Mouse (Mus musculus) lung, embryonic 16.5 days (tissue): ENCODE measurements around the gene Rac3. TPM values are rescaled to one million over a fixed set of nuclear protein-coding genes. Genes with fewer than 3 reads are reported as not detected.
"Not testable (repeated sequence)": the region's sequence is repeated elsewhere in the genome, so short reads cannot be mapped to it uniquely, and the experiment has no call there.

Experiments
- ATAC-seq: fragments of 200-750 bp; cut with Nextera tagmentation; 2 replicates; pipeline ENCODE4 v1.8.0; 2017; ENCODE audit warnings: low read depth, mild to moderate bottlenecking, moderate library complexity
- H3K27ac ChIP-seq: fragments of 300-500 bp; sonication (generic); 2 replicates; pipeline ENCODE4 v1.5.1; 2014; ENCODE audit warnings: mild to moderate bottlenecking, control low read depth, low read length
- H3K27me3 ChIP-seq: fragments of 300-500 bp; sonication (generic); 2 replicates; pipeline ENCODE4 v1.6.1; 2014; ENCODE audit warnings: low read depth, low read length, mixed read lengths; ENCODE audit not compliant: control insufficient read depth, insufficient read depth
- H3K36me3 ChIP-seq: fragments of 300-500 bp; sonication (generic); 2 replicates; pipeline ENCODE4 v1.6.1; 2014; ENCODE audit warnings: low read length; ENCODE audit not compliant: control insufficient read depth, insufficient read depth
- H3K4me1 ChIP-seq: fragments of 300-500 bp; sonication (generic); replicated peaks from 2 replicates; pipeline ENCODE4 v1.6.1; 2014; ENCODE audit warnings: low read length, mixed read lengths; ENCODE audit not compliant: control insufficient read depth, insufficient read depth
- H3K4me2 ChIP-seq: fragments of 300-500 bp; sonication (generic); 2 replicates; pipeline ENCODE4 v1.6.1; 2014; ENCODE audit warnings: low read depth, low read length, control low read depth
- H3K4me3 ChIP-seq: fragments of 300-500 bp; sonication (generic); 2 replicates; pipeline ENCODE4 v1.5.1; 2014; ENCODE audit warnings: mild to moderate bottlenecking, low read length, control low read depth
- H3K9ac ChIP-seq: fragments of 300-500 bp; sonication (generic); 2 replicates; pipeline ENCODE4 v1.6.1; 2014; ENCODE audit warnings: low read length, control low read depth
- H3K9me3 ChIP-seq: fragments of 300-500 bp; sonication (generic); 2 replicates; pipeline ENCODE4 v1.6.1; 2016; ENCODE audit warnings: low read length; ENCODE audit not compliant: control insufficient read depth
- WGBS: fragments of 180-500 bp; shearing (Covaris S2); extraction: QIAGEN DNeasy Blood & Tissue Kit; methylation state at CpG from one replicate; pipeline ENCODE4 v1.1.7; 2014; 5-methylcytosine and 5-hydroxymethylcytosine counted together
- polyA plus RNA-seq: library from polyadenylated mRNA; unstranded; fragments of >200 nt; fragmentation: Nextera tagmentation; extraction: Ambion mirVana; gene quantifications from 2 replicates; pipeline ENCODE4 v1.2.1, GENCODE M21; 2015

Rac3 gene
- polyA plus RNA-seq, 1 experiment from 2014 or later, result 54.2 TPM

DNA sequence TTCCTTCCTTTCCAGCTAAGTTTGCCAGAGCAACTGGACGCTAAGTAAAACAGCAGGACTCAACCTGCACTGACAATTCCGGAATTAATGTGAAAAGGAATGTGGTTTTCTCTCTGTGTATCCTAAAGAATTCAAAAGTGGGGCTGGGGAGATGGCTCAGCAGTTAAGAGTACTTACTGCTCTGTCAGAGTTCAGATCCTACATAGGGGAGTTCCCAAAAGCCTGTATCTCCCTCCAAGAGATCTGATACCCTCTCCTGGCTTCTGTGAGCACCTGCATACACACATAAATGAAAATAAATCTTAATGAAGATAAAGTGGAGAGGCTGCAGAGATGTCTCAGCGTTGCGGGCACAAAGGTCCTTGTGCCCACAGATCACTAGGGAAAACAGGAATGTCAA, 30.3 kb downstream of the Rac3 start:
- Histone ChIP-seq H3K4me1 (no peaks in the 10 kb centered on the region), H3K27me3 (no peaks in the 10 kb centered on the region), H3K4me3 (no peak overlapping the region), H3K36me3 (no peaks in the 10 kb centered on the region), H3K9ac (no peak overlapping the region), H3K27ac (no peak overlapping the region), H3K9me3 (no peaks in the 10 kb centered on the region; the same call in 1 of the 2 replicates), H3K4me2 (no peak overlapping the region)
- 53% methylated on average over 4 of the region's 4 CpGs for WGBS
- ATAC-seq, result no peak

DNA sequence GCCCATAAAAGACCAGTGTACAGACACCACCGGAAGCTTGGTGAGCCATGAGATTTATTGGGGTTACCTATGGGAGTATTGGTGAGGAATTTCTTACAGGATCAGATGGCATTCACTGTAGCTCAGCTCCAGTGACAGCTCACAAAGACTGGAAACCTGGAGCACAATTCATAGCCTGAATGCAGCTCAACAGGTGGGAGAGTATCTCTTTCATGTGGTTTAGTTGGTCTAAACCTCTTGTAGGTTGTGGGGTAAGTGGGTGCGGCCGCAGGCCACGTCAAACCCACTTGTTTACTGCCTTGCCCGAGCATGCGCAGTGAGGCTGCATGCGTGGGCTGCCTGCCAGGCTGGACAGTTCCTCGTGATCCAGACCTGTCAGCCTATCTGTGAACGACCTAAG, 39.0 kb downstream of the Rac3 start:
- no peak for ATAC-seq
- H3K4me3 ChIP-seq, result no peak overlapping the region
- no peak overlapping the region for H3K4me2 ChIP-seq
- WGBS, result 79% methylated on average over 9 of the region's 9 CpGs
- no peak overlapping the region for H3K9ac ChIP-seq
- peaks cover 21% of the 10 kb centered on the region; the same call in 1 of the 2 replicates for H3K9me3 ChIP-seq
- H3K27me3 ChIP-seq, result no peaks in the 10 kb centered on the region
- peaks cover 3% of the 10 kb centered on the region; the same call in 1 of the 2 replicates for H3K4me1 ChIP-seq
- H3K27ac ChIP-seq, result no peak overlapping the region
- H3K36me3 ChIP-seq, result no peaks in the 10 kb centered on the region

DNA sequence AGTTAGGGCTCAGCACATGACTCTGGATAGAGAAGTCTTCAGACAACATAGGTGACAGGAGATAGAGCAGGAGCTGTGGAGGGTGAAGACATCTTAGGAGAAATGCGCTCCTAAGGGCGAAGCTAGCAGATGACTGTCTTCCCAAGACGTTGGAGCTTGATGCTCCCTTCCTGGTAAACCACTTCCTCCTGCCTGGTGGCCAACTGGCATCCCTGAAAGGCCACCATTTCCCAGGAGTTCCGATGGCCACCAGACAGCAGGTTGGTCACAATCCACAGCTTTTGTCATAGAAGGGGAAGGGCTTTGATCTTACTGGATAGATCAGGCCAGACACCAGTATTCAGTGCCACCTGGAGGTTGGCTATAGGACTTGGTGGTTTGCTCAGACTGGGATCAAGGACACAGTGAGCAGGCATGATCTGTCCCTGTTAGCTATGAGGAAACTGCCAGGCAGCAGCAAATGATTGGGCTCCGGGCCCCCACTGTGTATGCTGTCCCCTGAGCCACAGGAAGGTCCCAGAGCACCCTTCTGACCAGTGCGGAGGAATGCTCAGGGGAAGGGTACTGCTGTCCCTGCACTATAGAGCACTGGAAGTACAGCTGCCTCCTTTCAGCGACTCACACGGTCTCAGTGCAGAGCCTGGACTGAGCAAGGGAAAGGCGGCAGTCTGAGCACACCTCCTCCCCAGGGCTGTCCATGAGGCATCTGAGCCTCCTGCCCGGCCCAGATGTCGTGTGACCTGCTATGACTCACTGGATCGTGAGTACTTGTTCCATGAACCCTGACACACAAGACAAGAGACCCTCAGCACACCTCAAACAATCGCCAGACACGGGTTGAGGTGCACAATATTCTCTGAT, 40.8 kb downstream of the Rac3 start:
- 62% methylated on average over 14 of the region's 14 CpGs for WGBS
- H3K27ac ChIP-seq, result 0 out of 2 replicates have a peak overlapping the region, but pooled peaks have one; percentile 21
- peak; percentile 43; the same call in 1 of the 2 replicates for ATAC-seq
- H3K4me2 ChIP-seq, result peak overlapping the region; percentile 16
- H3K27me3 ChIP-seq, result no peaks in the 10 kb centered on the region
- H3K36me3 ChIP-seq, result no peaks in the 10 kb centered on the region
- peaks cover 18% of the 10 kb centered on the region; the same call in 1 of the 2 replicates for H3K9me3 ChIP-seq
- no peak overlapping the region; the same call in 1 of the 2 replicates for H3K4me3 ChIP-seq
- H3K4me1 ChIP-seq, result peaks cover 3% of the 10 kb centered on the region; the same call in 1 of the 2 replicates
- no peak overlapping the region for H3K9ac ChIP-seq

DNA sequence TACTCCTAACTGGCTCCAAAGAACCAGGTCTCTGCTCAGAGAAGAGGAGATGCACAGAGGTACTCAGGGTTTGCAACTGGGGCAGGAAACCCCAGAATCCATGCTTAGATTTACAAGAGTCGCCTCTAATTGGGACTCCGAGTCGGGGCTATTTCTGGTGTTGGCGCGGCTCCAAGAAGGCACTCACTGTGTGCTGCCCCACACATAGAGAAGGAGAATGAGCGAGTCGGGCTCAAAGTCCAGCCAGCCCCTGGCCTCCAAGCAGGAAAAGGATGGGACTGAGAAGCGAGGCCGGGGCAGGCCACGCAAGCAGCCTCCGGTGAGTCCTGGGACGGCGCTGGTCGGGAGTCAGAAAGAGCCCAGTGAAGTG, 41.4 kb downstream of the Rac3 start, which contains the start of gene Hmga1b:
Hmga1b (plus strand) TSS at position 123 of the 370 bp plus-strand sequence.
- Histone ChIP-seq H3K4me2 (peak within 1 kb of the TSS; percentile 16), H3K27ac (0 out of 2 replicates have a peak within 1 kb of the TSS, but pooled peaks have one; percentile 21), H3K9me3 (peaks cover 17% of the 10 kb centered on the region; the same call in 1 of the 2 replicates)
- not testable (repeated sequence) for H3K4me1 ChIP-seq, H3K27me3 ChIP-seq, H3K9ac ChIP-seq, H3K36me3 ChIP-seq, H3K4me3 ChIP-seq
- ATAC-seq, result peak; percentile 34; the same call in 1 of the 2 replicates
- 7% methylated on average over 14 of the region's 14 CpGs for WGBS

DNA sequence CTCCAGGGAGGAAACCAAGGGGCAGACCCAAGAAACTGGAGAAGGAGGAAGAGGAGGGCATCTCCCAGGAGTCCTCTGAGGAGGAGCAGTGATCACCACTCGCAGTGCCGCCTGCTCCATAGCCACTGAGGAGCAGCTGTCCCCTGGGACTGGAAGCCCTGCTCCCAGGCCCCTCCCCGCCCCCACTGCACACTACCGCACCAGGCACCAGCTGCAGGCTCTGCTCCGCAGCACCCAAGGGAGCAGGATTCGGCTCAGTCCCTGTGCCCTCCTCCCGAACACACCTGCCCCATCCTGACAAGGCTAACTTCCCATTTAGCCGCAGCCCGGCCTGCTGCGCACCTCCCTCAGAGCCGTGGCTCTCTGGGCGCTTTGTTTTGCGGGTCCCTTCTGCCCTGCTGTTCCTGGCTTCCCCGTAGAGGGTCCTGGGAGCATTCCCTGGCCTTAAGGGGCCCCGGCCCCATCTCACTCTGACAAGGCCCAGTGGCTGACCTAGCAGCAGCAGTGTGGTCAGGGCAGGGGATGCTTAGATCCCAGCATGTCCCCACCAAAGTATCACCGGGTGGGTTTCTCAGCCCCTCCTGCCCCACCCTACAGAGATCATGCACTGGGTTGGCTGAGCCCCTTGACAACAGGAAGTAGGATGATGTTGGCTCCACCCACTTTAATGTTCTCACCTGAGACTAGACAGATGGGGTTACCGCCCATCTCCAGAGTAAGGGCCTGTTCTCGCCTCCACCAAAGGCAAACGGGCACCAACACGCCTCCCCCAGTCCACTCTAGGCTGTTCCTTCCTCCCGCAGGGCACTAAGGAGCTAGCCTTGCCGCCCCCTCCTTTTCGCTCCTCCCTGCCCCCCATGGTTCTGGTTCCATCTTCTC, 42.1 kb downstream of the Rac3 start:
- H3K9me3 ChIP-seq, result peaks cover 12% of the 10 kb centered on the region; the same call in 1 of the 2 replicates
- not testable (repeated sequence) for H3K9ac ChIP-seq, H3K36me3 ChIP-seq, H3K27me3 ChIP-seq, H3K4me3 ChIP-seq, H3K4me1 ChIP-seq, H3K27ac ChIP-seq
- ATAC-seq, result peak; percentile 27
- H3K4me2 ChIP-seq, result peak overlapping the region; percentile 16
- WGBS, result 0% methylated on average over 2 of the region's 23 CpGs

DNA sequence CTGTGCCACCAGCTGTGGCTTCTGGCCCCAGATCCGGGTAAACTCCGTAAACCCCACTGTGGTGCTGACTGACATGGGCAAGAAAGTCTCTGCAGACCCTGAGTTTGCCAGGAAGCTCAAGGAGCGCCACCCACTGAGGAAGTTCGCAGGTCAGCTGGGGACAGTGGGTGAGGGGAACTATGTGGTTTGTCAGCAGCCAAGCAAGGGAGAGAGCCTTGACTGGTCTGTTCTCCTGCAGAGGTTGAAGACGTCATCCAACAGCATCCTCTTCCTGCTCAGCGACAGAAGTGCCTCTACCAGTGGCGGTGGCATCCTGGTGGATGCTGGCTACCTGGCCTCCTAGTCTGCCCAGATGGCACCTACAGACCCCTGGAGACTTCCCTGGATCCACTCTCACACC, 45.8 kb downstream of the Rac3 start:
- not testable (repeated sequence) for H3K9ac ChIP-seq

DNA sequence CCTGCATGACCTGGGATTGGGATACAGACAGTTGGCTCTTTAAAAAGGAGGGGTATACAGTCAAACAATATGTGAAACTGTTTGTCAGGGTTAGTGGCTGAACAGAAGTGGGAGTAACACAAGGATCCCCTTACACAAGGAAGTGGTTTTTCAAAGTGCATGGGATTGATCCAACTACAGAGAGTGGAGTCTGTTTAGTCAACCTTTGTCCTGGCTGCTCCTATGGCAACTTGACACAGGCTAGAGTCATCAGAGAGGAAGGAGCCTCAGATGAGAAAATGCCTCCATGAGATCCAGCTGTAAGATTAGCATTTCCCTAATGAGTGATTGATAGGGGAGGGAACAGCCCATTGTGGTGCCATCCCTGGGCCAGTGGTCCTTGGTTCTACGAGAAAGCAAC, 46.9 kb downstream of the Rac3 start:
- Histone ChIP-seq H3K9ac (no peak overlapping the region), H3K4me1 (no peaks in the 10 kb centered on the region), H3K27ac (no peak overlapping the region), H3K9me3 (no peaks in the 10 kb centered on the region), H3K4me3 (no peak overlapping the region), H3K27me3 (no peaks in the 10 kb centered on the region), H3K36me3 (no peaks in the 10 kb centered on the region), H3K4me2 (no peak overlapping the region)
- WGBS, result 73% methylated on average over 1 of the region's 1 CpGs
- ATAC-seq, result no peak

More for the DNA sequence above, 45.8 kb downstream of the Rac3 start:
- H3K4me2 ChIP-seq, H3K27me3 ChIP-seq, H3K4me1 ChIP-seq, H3K9me3 ChIP-seq, H3K36me3 ChIP-seq, ATAC-seq, H3K4me3 ChIP-seq, H3K27ac ChIP-seq: not testable (repeated sequence)
- 41% methylated on average over 3 of the region's 7 CpGs for WGBS

DNA sequence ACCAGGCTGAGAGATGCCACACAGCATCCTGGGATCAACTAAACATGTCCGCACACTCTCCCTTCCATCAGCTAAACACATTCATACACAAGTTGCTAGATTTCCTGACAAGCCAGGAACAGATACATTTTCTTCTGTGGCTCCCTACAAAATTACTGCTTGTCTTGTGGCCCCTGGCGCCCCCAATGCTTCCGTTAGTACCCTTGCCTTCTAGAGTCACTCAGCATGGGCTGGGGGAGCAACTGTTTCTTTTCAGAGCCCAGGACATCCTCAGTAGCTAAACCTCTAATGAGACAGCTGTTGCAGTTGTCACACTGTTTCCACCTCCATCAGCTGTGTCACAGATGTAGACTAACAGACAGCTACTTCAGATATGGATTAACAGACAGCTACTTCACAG, 51.5 kb downstream of the Rac3 start:
- 72% methylated on average over 3 of the region's 3 CpGs for WGBS
- Histone ChIP-seq H3K9me3 (no peaks in the 10 kb centered on the region), H3K4me2 (no peak overlapping the region), H3K27me3 (no peaks in the 10 kb centered on the region), H3K36me3 (no peaks in the 10 kb centered on the region), H3K27ac (no peak overlapping the region), H3K4me1 (no peaks in the 10 kb centered on the region; the same call in 1 of the 2 replicates), H3K9ac (no peak overlapping the region), H3K4me3 (no peak overlapping the region)
- ATAC-seq, result no peak
